Mouse (Mus musculus) bone marrow, adult 2 months (tissue): Measurements from ENCODE around the gene Rcsd1.
A peak's percentile ranks its signal among the peaks of the same experiment; 100 is the strongest.

Experiments used
- CTCF ChIP-seq: fragments of 200-500 bp; IDR thresholded peaks from 2 replicates; pipeline ENCODE4 v1.5.1; 2011; ENCODE audit warnings: low read length, control low read depth; ENCODE audit not compliant: control insufficient read depth, insufficient read depth
- POLR2A ChIP-seq: fragments of 200-500 bp; IDR thresholded peaks from 2 replicates; pipeline ENCODE4 v1.6.1; 2011; ENCODE audit warnings: low read depth, mild to moderate bottlenecking, control low read depth, low read length, borderline replicate concordance; ENCODE audit not compliant: control insufficient read depth

- TF ChIP-seq POLR2A: no peak
- peak; percentile 37; the same call in 1 of the 2 replicates for TF ChIP-seq CTCF
Measured at GRCm38 (mm10) chr1:165672355-165672754, 37.2 kb downstream of the Rcsd1 start.
